Mouse (Mus musculus): ENCODE measurements at regions not wholly inside any gene's neighbourhood (a gene's known extent, or its start where the extent isn't known, plus 50 kb on each side); places are given as distances from the start of the nearest gene placed in this dataset.
A peak's percentile ranks its signal among the peaks of the same experiment; 100 is the strongest.

DNA sequence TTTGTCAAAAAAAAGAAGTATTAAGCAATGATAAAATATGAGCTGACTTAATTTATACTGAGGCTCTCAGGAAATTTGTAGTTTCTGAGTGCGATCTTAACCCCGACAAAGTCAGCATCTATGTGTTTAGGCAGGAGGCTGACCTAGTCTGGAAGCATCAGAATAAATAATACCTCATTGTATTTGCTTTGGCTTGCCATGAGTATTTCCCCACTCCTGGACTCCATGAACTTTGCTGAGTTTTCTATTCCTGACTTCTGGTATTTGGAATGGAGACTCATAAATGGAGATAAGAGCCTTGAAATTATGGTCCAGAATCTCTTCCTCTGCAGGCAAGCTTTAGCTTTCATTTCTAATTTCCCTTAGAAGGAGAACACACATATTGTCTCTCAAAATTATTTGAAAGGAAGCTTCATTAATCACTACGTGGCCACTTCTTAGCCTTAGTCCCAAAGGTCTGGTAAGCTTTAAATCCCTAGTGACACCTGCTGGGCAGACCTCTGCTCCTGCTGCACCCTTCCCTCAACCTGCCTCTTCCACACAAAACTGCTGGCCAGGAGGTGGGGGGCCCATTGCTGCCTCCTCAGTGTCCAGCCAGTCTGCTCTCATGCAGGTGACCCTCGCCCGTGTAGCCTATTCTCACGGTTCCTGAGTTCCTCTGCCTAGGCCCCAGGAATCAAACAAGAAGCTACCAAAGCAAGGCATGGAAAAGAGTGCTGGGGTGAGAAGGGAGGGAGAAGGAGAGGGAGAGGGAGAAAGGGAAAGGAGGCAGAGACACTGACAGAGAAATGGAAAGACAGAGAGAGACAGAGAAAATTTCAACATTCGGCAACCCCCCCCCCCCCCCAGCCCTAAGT is 173.6 kb upstream of the Klf12 start:
- no peak for DNase-seq

DNA sequence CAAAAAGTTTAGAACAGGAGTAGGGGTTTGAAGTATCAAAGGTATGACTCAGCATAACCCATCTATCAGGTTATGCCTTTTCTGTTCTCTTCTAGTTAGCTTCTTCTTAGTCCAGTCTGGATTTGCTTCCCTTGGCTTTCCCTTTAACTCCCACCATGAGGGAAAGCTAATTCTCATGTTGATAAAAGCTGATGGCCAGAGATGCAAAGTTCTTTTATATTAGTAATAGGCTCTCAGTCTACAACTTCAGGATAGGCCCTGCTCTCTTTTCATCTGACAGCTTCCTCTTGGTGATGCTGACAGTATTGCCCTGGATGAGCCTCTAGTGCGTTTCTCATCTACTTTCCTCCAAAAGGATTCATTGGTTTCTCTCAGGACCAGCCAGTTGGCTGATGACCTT is 161.7 kb upstream of the Klf12 start:
- DNase-seq, result no peak

DNA sequence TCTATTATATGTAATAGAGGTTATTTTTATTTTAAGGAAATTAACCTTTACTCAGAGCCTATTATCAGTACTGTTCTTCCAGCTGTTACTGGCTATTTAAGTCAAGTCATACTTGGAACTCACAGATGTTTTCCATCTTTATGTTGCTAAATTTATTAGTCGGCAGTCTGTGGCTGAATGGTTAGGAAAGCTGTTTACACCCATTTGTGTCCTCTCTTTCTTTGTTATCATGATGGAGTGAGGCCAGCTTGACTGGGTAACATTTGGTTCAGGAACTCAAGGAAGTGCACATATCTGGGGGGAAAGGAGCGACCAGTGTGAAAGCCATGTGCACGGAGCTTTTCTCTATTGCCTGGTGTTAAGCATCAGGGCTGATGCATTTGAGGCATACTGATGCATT is 160.4 kb upstream of the Klf12 start:
- DNase-seq, result no peak

DNA sequence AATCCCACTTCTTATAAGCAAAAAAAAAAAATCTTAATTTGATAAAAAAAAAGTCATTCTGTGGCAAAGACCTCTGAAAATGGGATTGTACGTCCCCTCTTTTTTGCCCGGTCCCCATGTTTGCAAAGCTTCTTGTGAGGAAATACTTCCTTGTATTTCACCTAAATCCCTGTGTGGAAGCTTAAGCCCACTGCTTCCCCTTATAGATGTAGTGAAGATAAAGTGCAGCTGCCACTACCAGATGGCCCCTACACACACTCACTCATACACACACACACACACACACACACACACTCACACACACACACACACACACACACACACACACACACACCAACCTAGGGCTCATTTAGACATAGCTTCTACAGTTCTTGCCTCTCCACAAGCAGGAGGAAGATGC is 159.6 kb upstream of the Klf12 start:
- no peak for DNase-seq

DNA sequence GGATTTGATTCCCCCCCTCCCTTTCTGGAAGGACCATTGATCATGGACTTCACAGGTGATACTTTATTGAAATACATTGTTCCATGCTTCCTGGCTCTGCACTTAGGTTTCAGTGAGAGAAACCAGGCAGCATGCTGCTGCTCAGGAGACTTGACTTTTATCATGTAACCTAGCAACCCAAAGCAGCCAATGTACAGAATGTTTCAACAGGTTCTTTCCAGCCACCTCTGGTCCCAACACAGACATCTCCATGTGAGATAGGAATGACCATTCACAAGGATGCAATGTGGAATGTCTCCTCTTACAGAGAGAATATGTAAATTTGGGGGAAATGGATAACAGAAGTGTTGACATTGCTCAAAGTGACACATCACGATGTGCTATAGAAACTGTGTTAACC is 153.1 kb upstream of the Klf12 start:
- no peak for DNase-seq

DNA sequence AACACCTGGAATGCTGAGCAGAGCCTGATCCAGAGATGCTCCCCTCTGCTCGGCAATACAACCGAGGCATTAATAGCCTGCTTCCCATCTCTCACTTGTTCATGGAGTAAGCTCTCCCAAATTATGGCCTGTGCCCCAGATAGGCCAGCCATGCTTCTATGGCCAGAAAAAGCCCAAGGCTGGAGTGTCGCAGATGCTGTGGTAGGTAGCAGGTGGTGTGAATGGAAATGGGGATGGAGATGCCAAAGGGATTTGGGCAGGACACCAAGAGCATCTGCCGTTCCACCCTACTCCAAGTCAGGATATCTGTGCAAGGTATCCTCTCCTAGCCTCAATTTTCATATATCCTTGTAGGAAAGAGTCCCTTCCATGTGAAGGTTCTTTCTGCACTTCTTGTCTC is 145.2 kb upstream of the Klf12 start:
- DNase-seq, result peak; percentile 26

DNA sequence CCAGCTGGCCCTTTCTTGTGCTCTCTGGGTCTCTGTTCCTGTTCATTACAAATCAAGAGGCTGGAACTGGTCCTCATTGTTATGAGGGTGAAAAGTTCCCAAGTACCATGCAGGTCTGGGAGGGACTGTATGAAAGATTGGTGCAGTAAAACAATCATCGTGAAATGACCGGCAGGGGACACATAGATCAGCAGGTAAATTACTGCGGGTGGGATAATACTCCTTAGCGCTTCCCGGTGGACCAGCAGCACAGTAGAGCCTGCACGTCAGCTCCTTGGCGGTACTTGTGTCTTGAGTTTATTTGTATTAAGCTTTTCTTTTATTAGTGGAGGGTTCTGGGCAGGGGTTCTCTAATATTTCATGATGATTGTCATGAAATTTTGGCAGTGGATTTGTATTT is 141.9 kb upstream of the Klf12 start:
- DNase-seq, result no peak

DNA sequence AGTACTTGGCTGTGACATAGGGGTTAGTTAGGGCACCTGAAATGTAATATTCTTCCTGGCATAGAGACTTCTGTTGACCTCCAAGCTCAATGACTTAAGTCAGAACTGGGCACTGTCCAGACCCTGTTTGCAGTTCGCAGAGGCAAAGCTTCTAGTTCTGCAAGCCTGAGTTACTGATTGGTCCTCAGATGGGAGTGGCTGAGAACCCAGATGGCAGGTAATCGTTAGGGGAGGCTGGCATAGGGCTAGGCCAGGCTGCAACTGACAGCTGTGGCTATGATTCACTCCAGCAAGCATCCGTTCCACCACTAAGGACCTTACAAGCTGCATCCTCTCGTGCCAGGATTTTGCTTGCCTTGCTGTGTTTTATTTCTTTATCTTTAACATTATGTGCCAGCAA is 139.3 kb upstream of the Klf12 start:
- DNase-seq, result no peak

DNA sequence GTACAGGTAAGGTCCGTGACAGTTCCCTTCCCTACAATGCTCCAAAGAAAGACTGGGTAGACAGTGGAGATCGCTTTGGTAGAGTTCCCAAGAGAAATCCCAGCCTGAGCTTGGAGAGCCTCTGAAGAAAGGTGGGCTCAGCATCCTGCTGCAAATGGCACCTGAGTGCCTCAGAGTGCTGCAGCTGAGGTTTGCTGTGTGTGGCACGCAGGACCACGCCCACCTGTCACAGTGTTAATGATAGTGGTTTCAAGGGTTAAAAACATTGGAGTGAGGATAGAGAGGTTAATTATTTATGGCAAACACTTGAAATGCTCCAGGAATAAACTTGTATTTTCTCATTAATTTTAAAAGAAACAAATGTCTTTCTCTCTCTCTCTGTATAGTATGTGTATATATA is 137.2 kb upstream of the Klf12 start:
- DNase-seq, result no peak

DNA sequence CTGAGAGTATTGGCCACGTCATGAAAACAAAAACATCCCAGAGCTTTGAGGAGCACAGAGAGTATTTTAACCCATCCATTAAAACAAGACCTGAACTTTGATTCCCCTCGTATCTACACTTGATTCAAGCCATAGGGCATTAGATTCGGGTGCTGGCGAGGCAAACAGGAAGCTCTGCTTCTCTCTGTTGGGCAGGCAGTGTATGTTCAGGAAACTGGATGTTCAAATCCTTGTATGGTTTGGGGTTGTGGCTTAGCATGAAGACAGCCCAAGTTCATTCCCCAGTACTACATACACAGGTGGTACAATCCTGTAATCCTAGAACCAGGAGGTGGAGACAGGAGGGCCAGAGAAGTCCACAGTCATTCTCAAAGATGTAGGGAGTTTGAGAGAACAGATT is 130.6 kb upstream of the Klf12 start:
- DNase-seq, result no peak

DNA sequence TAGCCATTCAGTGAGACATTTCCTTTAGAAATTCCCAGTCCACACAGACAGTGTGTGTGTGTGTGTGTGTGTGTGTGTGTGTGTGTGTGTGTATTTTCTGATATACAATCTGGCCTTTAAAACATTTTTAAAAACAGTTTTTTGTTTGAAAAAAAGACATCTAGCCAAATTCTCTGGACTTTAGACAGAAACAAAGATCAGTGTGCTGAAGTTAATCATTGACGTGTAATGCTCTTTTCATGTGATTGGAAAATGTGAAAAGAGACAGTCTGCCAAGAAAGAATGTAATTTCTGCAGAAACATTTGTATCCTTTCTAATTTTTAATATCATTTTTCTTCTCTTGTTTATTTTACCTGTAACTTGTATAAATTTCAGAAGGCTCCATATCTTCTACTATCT is 127.7 kb upstream of the Klf12 start:
- no peak for DNase-seq

DNA sequence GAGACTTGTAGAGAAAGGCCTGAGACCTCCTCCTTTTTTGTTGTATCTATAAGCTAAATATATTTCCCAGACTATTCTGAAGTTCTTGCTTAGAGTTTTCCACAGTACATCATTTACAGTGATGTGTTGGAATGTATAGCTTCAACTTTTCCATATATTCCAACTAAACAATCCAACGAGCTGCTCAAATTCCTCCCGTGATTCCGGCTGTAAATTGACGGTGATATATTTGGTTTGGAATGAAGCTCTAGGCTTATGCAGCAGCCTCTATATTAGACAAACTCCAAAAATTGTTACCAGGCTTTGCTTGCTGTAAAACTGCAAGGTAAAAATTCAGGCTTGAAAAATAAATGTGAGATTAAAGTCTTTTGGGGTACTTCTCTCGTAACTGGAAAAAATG is 112.7 kb upstream of the Klf12 start:
- no peak for DNase-seq

DNA sequence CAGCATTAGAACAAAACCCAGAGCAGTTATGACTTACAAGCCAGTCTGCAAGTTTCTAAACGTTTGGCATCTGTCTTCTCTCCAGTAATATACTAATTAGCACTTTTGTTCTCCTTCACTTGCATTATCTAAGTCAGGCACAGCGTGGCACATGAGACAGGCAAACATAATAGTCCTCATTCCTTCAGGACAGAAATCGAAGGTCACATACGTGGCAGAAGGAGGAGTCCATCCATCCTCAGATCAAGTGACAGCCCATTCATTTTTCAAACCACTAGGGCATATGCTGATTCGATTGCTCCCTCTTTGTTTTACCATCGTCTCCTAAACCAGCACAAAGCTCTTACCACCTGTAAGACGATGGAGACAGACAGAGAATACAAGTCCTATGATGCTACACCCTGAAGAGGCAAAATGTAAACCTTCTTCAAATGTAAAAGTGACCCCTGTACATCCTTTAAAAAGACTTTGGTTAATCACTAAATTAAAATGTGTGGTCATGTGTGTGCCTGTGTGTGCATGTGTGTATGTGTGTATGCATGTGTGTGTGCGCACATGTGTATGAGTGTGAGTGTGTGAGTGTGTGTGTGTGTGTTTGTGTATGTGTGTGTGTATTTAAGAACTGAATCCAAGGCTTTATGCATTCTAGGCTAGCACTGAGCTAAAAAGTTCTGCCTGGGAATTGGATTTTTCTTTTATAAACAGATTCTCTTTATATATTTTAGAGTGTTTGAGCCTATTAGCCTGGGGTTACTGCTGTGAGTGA is 90.9 kb upstream of the Klf12 start:
- DNase-seq, result no peak

DNA sequence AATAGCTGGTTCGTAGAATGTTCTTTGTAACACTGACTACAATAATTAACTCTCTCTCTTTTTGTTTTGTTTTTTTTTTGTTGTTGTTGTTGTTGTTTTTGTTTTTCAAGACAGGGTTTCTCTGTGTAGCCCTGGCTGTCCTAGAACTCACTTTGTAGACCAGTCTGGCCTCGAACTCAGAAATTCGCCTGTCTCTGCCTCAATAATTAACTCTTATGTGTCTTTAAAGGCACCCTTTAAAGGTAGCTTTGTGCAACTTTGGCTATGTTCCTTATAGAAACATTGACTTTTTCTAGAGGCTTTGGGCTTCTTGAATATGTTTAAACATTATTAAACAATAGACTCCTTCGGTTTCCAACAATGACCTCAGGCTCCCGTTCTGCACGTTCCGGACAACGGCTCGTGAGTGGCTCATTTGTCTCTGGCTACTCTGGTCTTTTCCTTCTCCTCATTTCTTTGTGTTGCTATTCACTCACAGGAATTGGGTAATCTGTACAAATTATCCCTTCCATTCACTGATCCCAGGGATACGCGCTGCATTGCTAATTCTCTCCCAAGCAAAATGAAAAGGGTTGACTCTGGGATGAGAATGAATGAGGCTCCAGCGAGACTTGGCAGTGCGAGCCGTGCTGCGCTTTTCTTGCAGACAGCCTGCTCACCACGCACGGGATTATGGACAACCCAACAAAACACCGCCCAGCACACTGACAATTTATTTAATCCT is 90.2 kb upstream of the Klf12 start:
- peak; percentile 9 for DNase-seq

DNA sequence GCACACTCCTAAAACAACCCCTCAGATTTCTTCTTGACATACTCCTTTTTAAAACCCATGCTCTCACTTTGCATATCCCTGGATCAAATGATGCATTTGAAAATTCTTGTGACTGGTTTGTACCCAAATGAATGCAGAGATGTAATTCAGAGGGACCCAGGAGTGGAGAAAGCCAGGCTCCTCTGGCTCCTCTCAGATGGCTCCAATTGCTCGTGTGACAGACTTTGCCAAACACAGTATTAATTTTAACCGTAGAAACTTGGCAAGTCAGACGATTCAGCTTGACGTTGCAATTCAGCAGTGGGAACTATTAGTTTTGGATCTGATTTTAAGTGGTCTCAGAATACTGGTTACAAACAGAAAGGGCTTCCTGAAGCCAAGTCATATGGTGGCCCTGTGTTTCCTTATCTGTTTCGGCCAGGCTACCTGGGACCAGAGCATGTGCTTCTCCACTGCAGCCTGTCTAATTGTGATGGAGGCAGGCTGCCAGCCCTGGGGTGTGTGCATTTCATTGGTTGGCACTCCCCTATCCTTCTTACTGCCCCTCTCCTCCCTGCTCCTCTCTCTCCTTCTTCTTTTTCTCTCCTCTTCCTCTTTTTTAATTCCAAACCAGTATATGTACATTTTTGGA is 81.9 kb upstream of the Klf12 start:
- no peak for DNase-seq

DNA sequence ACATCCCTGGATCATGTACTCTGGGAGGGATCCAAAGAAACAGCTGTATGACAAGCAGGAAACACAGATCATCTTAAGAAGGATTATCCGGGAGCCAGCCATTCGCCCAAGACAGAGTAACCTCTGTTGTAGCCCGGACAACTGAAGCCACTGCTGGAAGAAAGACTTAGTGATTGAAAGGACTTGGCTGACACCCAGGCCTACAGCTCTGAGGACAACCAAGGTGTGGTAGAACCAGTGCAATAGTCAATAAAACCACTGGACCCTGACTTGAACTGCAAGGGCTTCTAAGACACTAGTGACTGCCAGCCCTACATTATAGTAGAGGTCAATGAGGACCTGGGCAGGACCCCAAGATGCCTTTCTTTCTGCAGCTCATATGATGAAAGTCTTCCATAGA is 78.3 kb upstream of the Klf12 start:
- DNase-seq, result no peak

DNA sequence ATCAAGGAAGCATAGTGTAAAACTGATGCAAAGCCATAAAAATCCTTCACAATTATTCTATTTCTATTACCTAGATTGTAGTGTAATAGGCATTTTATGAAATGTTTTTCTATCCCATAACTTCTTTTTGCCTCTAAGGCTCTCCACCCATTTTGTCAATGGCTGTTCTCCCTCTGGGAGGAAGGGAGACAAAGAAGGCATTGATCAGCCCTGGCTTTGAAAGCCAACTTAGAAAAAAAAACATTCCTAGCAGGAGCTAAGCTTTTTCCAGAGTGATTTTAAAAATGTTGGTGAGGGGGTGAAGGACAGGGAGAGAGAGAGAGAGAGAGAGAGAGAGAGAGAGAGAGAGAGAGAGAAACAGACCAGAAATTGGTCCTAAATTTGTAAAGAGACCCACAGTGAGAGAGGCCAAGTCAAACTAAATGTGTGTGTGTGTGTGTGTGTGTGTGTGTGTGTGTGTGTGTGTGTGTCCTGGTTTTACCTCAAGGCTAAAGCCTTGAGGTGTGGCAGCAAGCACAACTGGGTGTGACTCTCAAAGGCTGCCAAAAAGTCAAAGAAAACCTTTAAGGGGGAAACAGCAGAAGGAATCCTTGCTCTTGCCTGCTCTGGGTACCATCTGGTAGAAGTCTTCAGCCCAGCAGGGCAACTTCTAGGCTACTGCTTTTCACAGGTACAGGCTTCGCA is 77.0 kb upstream of the Klf12 start:
- no peak for DNase-seq

DNA sequence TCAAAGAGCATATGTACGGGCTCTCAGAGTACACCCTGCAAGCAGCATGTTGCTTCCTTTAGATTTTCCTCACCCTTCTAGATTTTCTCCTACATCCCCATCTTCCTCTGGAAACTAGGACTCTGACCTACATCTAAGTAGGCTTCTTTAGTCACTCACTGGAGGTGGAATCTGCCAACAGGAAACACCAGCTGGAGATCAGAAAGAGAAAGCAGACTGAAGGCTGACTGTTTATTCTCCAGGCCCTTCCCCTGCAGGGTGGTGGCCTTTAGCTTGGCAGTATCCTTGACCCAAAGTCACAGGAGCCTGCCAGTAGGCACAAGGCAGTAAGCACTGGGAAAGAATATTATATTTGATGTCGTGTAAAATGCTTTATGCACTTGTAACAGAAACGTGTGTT is 75.4 kb upstream of the Klf12 start:
- peak; percentile 19 for DNase-seq

DNA sequence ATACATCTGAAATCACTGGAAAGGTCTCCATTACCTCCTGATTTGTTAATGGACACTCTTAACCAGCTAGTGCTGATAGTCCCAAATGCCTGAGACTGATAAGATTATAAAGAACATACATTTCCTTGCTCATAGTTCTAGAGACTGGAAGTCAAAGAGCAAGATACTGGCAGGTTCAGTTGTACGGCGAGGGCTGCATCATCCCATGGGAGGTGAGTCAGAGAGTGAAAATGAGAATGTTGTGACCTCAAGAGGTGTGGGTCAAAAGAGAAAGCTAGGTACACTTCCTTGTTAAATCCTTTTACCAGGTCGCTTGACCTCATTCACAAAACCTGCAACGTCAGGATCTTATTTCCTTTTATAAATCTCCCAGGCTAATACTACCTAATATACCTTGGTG is 72.7 kb upstream of the Klf12 start:
- DNase-seq, result no peak

DNA sequence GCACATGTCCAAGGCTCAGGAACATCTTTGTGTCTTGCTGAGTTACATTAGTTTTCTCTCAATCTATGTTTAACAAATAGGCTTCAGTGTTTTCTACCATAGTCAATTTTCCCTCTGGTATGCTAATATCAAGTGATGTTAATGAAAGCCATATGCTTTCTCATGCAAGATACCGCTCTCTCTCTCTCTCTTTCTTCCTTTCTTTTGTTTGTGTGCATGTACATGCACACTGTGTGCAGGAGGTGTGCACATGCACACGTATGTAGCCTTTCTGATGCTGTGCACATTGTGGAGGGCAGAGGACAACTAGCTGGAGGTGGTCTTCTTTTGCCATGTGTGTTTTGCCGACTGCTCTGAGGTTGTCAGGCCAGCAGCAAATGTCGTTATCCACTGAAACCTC is 69.0 kb upstream of the Klf12 start:
- DNase-seq, result no peak

DNA sequence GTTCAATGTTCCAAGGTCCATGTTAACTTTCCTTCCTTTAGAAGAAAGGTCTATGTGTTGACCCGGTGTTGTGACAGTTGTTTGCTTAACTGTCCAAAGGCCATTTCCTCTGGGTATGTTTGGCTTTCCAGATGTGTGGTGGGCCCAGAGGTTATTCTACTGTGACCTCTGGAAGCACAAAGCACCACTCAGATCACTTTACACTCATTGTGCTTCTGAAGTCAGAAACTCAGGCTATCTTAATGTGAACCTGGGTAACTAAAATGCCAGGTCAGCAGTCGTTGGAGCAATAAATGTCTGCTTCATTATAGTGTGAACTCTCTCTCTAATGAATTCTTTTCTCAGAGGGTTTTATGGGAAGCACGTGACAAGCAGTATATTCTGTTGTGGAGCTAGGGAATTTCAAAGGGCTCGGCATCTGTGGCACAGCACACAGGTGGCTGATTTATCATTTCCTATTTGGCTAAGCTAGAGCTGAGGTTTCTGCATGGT is 68.5 kb upstream of the Klf12 start:
- DNase-seq, result no peak

DNA sequence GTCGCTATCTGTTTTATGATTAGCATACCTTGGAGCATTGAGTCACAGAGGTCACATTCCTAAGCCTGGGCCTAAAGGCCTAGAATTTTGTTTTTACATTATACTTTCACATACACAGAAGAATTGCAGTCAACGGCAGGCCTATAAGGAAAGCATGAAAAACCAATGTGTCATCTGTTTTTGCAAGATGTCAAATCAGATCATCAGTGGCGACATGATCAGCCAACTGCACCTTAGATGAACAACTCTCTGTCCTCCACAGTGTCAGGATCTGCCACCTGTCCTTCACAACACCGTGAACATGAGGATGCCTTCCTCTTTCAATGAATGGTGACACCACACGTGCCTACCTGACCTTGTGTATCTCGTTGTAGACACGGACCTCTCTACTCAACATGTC is 66.5 kb upstream of the Klf12 start:
- no peak for DNase-seq

Data from cerebellum, adult 9-10 months (tissue).